Mouse (Mus musculus) CD4-positive naive resting alpha-beta T cell, adult 57 days (primary cell): ENCODE results near the gene Klc4. TPM values are rescaled to one million over a fixed set of nuclear protein-coding genes. Genes with fewer than 3 reads are reported as not detected.

Experiments used
- total RNA-seq: library from RNA; stranded (reverse); gene quantifications from one replicate; pipeline ENCODE4 v1.2.4, GENCODE M21; 2023

The Klc4 gene
- total RNA-seq, result 14.8 TPM

DNA sequence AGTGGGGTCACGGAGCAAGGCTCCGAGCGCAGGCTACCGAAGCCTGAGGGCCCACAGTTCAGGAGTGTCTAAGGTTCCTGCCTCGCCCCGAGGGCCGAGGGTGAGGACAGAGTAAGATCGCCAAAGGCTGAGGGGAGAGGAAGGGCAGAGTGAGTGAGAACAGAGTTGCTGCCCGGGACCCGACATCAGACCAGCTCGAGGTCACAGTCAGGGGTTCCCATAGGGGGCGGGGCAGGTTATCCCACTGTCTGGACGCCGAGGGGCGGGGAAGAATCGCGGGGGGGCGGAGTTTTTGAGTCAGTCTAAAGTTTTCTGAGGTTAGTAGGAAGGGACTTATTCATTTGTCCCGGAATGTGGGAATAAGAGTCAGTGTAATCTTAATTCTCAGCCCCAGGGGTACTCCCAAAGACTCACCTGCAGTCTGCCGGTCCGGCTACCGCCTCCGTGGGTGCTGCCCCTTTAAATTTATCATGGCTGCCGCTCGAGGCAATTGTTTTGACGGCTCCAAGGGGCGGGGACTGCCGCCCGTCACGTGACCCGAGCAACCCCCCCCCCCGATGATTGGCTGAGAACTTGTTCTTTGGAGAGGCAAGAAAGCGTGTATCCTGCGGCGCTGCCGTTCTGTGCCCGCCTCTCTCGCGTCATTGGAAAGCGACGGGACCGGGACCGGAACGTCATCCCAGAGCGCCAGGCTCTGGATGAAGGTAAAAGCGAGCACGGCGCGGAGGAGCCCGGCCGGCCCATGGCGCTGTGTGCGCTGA lies at the start of gene Klc4, which contains the start of gene Mrpl2:
Gene Klc4, minus strand, starts transcription at position 462 of the 761 bp plus-strand sequence.
Gene Mrpl2, plus strand, starts transcription at position 669 of the 761 bp plus-strand sequence.

DNA sequence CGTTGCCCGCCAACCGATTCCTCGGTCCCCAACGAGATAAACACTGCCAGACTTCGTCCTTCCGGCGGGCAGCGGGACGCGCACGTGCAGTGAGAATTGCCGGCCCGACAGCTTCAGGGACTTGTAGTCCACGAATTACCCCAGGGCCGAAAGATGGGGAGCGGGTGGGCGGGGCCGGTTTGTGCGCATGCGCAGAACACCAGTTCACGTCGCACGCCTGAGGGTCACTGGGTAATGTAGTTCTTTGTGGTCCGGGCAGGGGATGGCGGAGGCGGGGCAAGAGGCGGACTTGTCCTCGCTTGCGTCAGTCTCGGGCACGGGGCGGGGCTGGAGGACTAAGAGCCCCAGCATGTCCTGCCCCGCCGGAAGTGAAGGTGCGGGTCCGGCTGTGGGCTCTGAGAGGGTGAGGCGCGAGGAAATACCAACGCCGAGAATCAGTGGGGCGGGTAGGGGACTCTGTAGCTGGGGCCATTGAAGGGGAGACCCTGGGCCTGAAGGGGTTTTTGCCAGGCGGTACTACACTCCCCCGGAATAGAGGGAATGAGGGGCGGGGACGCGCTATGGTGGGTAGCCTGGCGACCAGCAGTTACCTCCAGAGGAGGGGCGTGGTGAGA lies 35.0 kb upstream of the Klc4 start, which contains the start of gene Klhdc3:
Gene Klhdc3, minus strand, starts transcription at position 155 of the 614 bp plus-strand sequence.

DNA sequence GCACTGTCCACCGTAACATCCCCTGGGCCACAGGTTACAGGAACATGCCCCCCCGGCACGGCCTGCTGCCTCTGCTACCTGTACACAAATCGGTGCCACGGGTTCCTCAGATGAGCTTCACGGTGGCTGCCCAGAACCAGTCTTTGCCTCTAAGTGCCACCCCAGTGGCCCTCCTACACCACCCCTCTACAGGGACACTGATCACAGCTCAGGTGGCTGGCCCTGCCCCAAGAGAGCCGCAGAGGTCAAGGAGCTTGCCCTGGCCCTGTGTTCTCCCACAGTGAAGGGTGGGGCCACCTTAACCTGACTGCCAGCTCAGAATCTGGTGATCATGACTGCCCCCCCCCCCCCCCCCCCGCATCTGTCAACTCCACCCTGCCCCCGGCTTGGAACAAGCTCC lies 32.6 kb upstream of the Klc4 start, which contains the start of gene Mea1:
Gene Mea1, plus strand, starts transcription at position 378 of the 400 bp plus-strand sequence.

DNA sequence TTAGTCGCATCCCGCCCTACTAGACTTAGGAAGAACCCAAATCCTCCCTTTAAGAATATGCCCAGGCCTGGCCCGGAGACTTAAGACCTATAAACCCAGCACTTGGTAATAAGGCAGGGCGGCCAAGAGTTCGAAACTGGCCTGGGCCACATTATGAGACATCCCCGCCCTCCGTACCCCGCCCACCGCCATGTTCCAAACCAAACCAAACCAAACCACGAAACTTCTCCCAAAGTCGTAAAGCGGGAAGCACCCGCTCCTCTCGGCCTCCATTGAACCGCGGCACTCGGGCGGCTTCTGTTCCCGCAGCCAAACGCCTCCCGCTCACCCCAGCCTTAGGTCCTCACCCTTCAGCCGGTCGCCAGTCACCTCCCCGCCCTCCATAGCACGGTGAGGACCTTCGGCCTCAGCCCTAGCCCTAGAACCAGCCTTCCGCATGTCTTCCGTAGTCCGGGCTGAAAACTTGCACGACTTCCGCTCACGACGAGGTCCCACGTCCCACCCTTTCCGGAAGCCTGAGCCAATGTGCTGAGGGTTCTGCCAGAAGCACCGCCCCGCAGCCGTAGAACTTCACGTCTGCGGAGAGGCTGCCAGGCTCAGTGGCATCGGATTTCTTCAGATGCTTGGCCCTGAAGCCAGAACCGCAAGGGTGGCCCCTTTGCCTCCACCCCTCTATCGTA lies 28.2 kb upstream of the Klc4 start, which contains the start of gene Rrp36:
Gene Rrp36, minus strand, starts transcription at position 503 of the 680 bp plus-strand sequence.

DNA sequence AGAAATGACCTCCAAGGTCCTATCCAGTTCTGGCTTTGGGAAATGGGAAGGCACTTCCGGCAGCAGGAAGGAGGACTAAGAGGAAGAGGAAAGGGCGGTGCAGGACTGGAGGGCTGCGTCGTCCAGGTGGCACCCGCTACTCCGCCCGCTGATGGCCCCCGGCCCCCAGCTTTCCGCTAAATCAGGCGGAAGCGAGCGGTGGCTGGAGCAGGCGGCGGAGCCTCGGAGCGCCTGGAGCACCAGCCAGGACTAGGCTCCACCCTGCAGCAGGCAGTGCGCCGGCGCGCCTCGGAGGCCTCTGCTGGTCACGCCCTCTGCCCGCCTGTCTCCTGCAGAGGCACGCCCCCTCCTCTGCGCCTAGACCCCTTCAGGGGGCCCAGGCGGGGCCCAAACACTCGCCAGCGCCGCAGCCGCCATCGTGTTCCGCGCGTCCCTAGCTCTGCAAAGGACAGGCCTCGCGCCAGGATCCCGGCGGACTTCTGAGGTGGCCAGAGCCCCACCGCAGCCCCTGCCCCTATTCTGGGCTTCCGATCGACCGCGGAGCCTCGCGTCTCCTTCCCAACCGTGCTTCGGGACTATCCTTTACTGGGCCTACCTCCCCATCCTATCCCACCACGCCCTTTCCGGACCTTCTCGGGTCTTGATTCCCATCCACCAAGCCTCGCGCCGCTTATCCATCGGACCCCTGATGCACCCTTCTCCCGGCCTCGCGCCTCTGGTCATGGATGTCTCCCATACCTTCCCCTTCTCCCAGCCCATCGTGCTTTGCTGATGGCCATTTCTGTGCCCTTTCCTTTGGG lies 4.6 kb upstream of the Klc4 start, which contains the start of gene Cul7:
Gene Cul7, plus strand, starts transcription at position 106 of the 800 bp plus-strand sequence.

DNA sequence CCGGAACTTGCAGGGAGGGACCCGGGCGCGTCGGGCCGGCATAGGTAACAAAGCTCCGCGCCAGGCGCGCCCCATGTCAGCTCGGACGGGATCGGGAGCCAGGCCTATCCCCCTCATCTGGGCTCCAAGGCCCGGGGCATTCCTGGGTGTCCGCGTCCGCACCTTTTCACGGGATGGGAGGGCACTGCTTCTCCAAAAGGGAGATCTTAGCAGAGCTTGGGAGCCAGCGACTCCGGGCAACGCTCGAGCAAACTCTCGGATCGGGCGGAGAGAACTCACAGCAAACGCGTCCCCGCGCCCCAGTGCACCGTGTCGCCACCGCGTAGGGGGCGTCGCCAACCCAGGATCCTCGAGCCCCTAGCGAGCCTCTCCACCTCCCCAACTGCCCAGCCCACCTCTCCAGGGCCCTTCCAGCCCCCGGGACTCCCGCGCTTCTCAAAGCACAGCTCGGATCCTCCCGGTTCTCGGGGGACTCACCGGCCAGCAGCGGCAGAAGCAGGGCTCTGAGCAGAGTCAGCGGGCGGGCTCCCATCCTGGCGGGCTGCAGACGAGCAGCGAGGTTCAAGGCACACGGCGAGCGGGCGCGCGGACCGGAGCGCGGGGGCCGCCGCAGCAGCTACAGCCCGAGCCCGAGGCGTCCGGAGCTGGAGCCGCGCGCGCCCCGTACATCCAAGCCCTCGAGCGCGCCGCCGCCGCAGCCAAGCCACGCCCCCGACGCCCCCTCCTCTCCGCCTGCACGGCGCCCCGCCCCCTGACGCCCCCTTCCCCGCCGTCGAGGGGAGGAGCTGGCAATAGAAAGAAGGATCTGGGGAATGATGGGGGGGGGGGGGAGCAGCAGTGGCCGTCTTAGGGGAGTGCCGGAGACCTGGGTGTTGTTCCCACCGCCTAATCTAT lies 16.8 kb downstream of the Klc4 start, which contains the start of gene Ptk7:
Gene Ptk7, minus strand, starts transcription at position 714 of the 894 bp plus-strand sequence.

Other genes with a start within 250 kb of the Klc4 start
- not detected for gene Crip3, start 217.1 kb downstream of the Klc4 start, total RNA-seq
- not detected for gene Slc22a7, start 207.6 kb downstream of the Klc4 start, total RNA-seq
- gene Ttbk1, start 158.3 kb downstream of the Klc4 start, total RNA-seq, result 0.59 TPM
- gene Dnph1, start 149.3 kb downstream of the Klc4 start, total RNA-seq, result 0.83 TPM
- 15.0 TPM for gene Cul9, start 99.6 kb downstream of the Klc4 start, total RNA-seq
- 84.8 TPM for gene Srf, start 89.8 kb downstream of the Klc4 start, total RNA-seq
- gene Ptk7, start 16.5 kb downstream of the Klc4 start, total RNA-seq, result 0.21 TPM
- 32.0 TPM for gene Mrpl2, start 207 bp upstream of the Klc4 start, total RNA-seq
- gene Cul7, start 4.3 kb upstream of the Klc4 start, total RNA-seq, result 5.6 TPM
- gene Rrp36, start 28.3 kb upstream of the Klc4 start, total RNA-seq, result 29.7 TPM
- gene Mea1, start 32.8 kb upstream of the Klc4 start, total RNA-seq, result 49.4 TPM
- 50.4 TPM for gene Klhdc3, start 34.9 kb upstream of the Klc4 start, total RNA-seq
- 42.6 TPM for gene Ppp2r5d, start 59.1 kb upstream of the Klc4 start, total RNA-seq
- 29.0 TPM for gene Pex6, start 65.4 kb upstream of the Klc4 start, total RNA-seq
- 2.0 TPM for gene Gnmt, start 83.1 kb upstream of the Klc4 start, total RNA-seq
- gene Cnpy3, start 106.2 kb upstream of the Klc4 start, total RNA-seq, result 52.2 TPM
- gene Ptcra, start 117.7 kb upstream of the Klc4 start, total RNA-seq, result 0.77 TPM
- 16.3 TPM for gene 2310039H08Rik, start 126.6 kb upstream of the Klc4 start, total RNA-seq
- 63.5 TPM for gene Rpl7l1, start 136.7 kb upstream of the Klc4 start, total RNA-seq
- gene Bicral, start 212.5 kb upstream of the Klc4 start, total RNA-seq, result 60.7 TPM
- 17.5 TPM for gene Tbcc, start 244.7 kb upstream of the Klc4 start, total RNA-seq